Comparison of ENCODE assay signal across 26 mouse cellular contexts in genomic region chr15:100083882-100084281, GRCm38 (mm10). TPM values are rescaled to one million over a fixed set of nuclear protein-coding genes. Genes with fewer than 3 reads are reported as not detected.
DNase-seq lines count a peak whose midpoint lies in the region; ATAC-seq and TF ChIP-seq lines count a peak whose summit lies in the region.
"Had no signal": no experiment of that assay in that cellular context is flagged by ENCODE, and none has a peak within 500 bp of the region (broad histone marks: within the 10 kb centered on the region; RNA-seq: fewer than 3 reads in every experiment).

No protein-coding gene starts in this region.

- no peak for TF ChIP-seq EP300 in lung, postnatal 0 days (IDR thresholded peaks at IDR 0.05)

- 0 out of 2 replicates have a peak overlapping the region, but pooled peaks have one; percentile 10 for H3K27ac ChIP-seq in lung, postnatal 0 days (ENCODE audit: low read length)
- H3K27ac ChIP-seq in bone marrow, adult 2 months (ENCODE audit: control insufficient read depth, insufficient read depth, low read depth, low read length, poor library complexity) = peak overlapping the region; percentile 12; the same call in 1 of the 2 replicates
- H3K27ac ChIP-seq in intestine, embryonic 16.5 days (ENCODE audit: low read length) = no peak overlapping the region
- H3K27ac ChIP-seq in midbrain, embryonic 14.5 days (replicated peaks; ENCODE audit: low read depth, low read length) = no peak overlapping the region
- H3K27ac ChIP-seq: hindbrain, embryonic 12.5 days; layer of hippocampus, adult 2 months; limb, embryonic 13.5 days; midbrain, embryonic 13.5 days; neural tube, embryonic 13.5 days had no signal

- H3K4me1 ChIP-seq in lung, postnatal 0 days (ENCODE audit: insufficient read depth, low read depth, low read length) = peaks cover 17% of the 10 kb centered on the region
- H3K4me1 ChIP-seq in bone marrow, adult 2 months (ENCODE audit: control insufficient read depth, insufficient read depth, low read length) = peaks cover 7% of the 10 kb centered on the region
- H3K4me1 ChIP-seq in intestine, embryonic 16.5 days (ENCODE audit: control insufficient read depth, insufficient read depth, low read length) = peaks cover 17% of the 10 kb centered on the region
- peaks cover 15% of the 10 kb centered on the region for H3K4me1 ChIP-seq in midbrain, embryonic 14.5 days (ENCODE audit: control insufficient read depth, insufficient read depth, low read length)

- TF ChIP-seq CTCF in lung, postnatal 0 days (IDR thresholded peaks at IDR 0.05) = no peak
- no peak for TF ChIP-seq CTCF in bone marrow, adult 2 months (IDR thresholded peaks at IDR 0.05; ENCODE audit: control insufficient read depth, insufficient read depth, low read length)

- peak; percentile 18; the same call in 1 of the 2 replicates for ATAC-seq in lung, postnatal 0 days
- peak; percentile 54 for ATAC-seq in intestine, embryonic 16.5 days
- peak; percentile 67; the same call in 1 of the 2 replicates for ATAC-seq in monocyte, adult 5-6 weeks (replicated peaks; ENCODE audit: insufficient number of reproducible peaks, low FRiP score, low TSS enrichment, poor library complexity, severe bottlenecking)
- ATAC-seq in midbrain, embryonic 14.5 days (ENCODE audit: low FRiP score, low TSS enrichment) = no peak
- ATAC-seq: activated CD4-positive, CD25-positive, alpha-beta regulatory T cell, adult 4 months; forebrain, embryonic 16.5 days; midbrain, embryonic 13.5 days had no signal

- no peak overlapping the region for H3K4me2 ChIP-seq in lung, postnatal 0 days (replicated peaks; ENCODE audit: low read depth, low read length)
- no peak overlapping the region for H3K4me2 ChIP-seq in intestine, embryonic 16.5 days (ENCODE audit: low read depth, low read length)
- no peak overlapping the region for H3K4me2 ChIP-seq in midbrain, embryonic 14.5 days (ENCODE audit: low read length)
- H3K4me2 ChIP-seq: embryonic facial prominence, embryonic 15.5 days; hindbrain, embryonic 12.5 days; limb, embryonic 13.5 days; lung, embryonic 14.5 days; midbrain, embryonic 13.5 days; neural tube, embryonic 13.5 days had no signal

- 44% methylated on average over 6 of the region's 6 CpGs for WGBS in lung, postnatal 0 days
- whole genome bisulfite sequencing in bone marrow, adult 2 months = 32% methylated on average over 6 of the region's 6 CpGs
- 57% methylated on average over 6 of the region's 6 CpGs for WGBS in intestine, embryonic 16.5 days
- 88% methylated on average over 6 of the region's 6 CpGs for WGBS in midbrain, embryonic 14.5 days

- H3K27me3 ChIP-seq in lung, postnatal 0 days (replicated peaks; ENCODE audit: insufficient read depth, low read length) = no peaks in the 10 kb centered on the region
- H3K27me3 ChIP-seq in intestine, embryonic 16.5 days (replicated peaks; ENCODE audit: control insufficient read depth, insufficient read depth, low read length) = no peaks in the 10 kb centered on the region
- H3K27me3 ChIP-seq in midbrain, embryonic 14.5 days (ENCODE audit: control insufficient read depth, insufficient read depth, low read length) = no peaks in the 10 kb centered on the region
- H3K27me3 ChIP-seq: embryonic facial prominence, embryonic 15.5 days; hindbrain, embryonic 12.5 days; limb, embryonic 13.5 days; megakaryocyte, embryonic 14.5 days; midbrain, embryonic 13.5 days; neural tube, embryonic 13.5 days had no signal

- intact Hi-C loops in left cerebral cortex, postnatal 36 days (cut with DNase I) = loop anchor here (5.0 kb wide), 2 partner anchors 42 to 43 kb away; no protein-coding TSS in a partner anchor

- H3K36me3 ChIP-seq in lung, postnatal 0 days (ENCODE audit: insufficient read depth, low read length) = no peaks in the 10 kb centered on the region
- H3K36me3 ChIP-seq in intestine, embryonic 16.5 days (ENCODE audit: control insufficient read depth, insufficient read depth, low read length) = no peaks in the 10 kb centered on the region
- no peaks in the 10 kb centered on the region for H3K36me3 ChIP-seq in midbrain, embryonic 14.5 days (ENCODE audit: control insufficient read depth, insufficient read depth, low read length)
- H3K36me3 ChIP-seq: embryonic facial prominence, embryonic 15.5 days; hindbrain, embryonic 12.5 days; limb, embryonic 13.5 days; midbrain, embryonic 13.5 days; neural tube, embryonic 13.5 days had no signal

- H3K4me3 ChIP-seq in lung, postnatal 0 days (ENCODE audit: low read depth, low read length) = no peak overlapping the region
- no peak overlapping the region for H3K4me3 ChIP-seq in bone marrow, adult 2 months (replicated peaks; ENCODE audit: control insufficient read depth, low read depth, low read length)
- H3K4me3 ChIP-seq in intestine, embryonic 16.5 days (ENCODE audit: low read length) = no peak overlapping the region
- H3K4me3 ChIP-seq in midbrain, embryonic 14.5 days (replicated peaks; ENCODE audit: low read depth, low read length) = no peak overlapping the region
- H3K4me3 ChIP-seq: embryonic facial prominence, embryonic 15.5 days; hindbrain, embryonic 12.5 days; layer of hippocampus, adult 2 months; limb, embryonic 13.5 days; midbrain, embryonic 13.5 days; myocyte; neural tube, embryonic 13.5 days had no signal

- no peak overlapping the region for H3K9ac ChIP-seq in lung, postnatal 0 days (replicated peaks; ENCODE audit: low read depth)
- H3K9ac ChIP-seq in intestine, embryonic 16.5 days (ENCODE audit: low read depth, low read length) = no peak overlapping the region
- no peak overlapping the region for H3K9ac ChIP-seq in midbrain, embryonic 14.5 days (replicated peaks; ENCODE audit: low read length)
- H3K9ac ChIP-seq: embryonic facial prominence, embryonic 15.5 days; hindbrain, embryonic 12.5 days; limb, embryonic 13.5 days; lung, embryonic 14.5 days; midbrain, embryonic 13.5 days; neural tube, embryonic 13.5 days had no signal

- DNase-seq in lung, postnatal 0 days (ENCODE audit: low spot score) = peak; percentile 38
- no peak for DNase-seq in lung, postnatal 10 days
- DNase-seq in midbrain, embryonic 14.5 days = no peak
- no peak for DNase-seq in left cerebral cortex, postnatal 36 days (ENCODE audit: low spot score in 2 of 2)
- no peak for DNase-seq in right cerebral cortex, postnatal 25 days
- DNase-seq: adrenal gland, postnatal 10 days; cerebellum, adult 9-10 months; gastrocnemius, postnatal 25 days; kidney, adult 8-10 months; kidney, postnatal 14 days; layer of hippocampus, postnatal 36 days; lung, embryonic 14.5 days; right cerebral cortex, adult 18-20 months had no signal

- no peaks in the 10 kb centered on the region for H3K9me3 ChIP-seq in lung, postnatal 0 days (ENCODE audit: low read length)
- H3K9me3 ChIP-seq in intestine, embryonic 16.5 days (ENCODE audit: control insufficient read depth, low read length) = no peaks in the 10 kb centered on the region
- H3K9me3 ChIP-seq in midbrain, embryonic 14.5 days (ENCODE audit: control insufficient read depth, low read length) = no peaks in the 10 kb centered on the region
- H3K9me3 ChIP-seq: embryonic facial prominence, embryonic 15.5 days; hindbrain, embryonic 12.5 days; limb, embryonic 13.5 days; megakaryocyte, embryonic 14.5 days; midbrain, embryonic 13.5 days; neural tube, embryonic 13.5 days had no signal

- TF ChIP-seq POLR2A in bone marrow, adult 2 months (IDR thresholded peaks at IDR 0.05; ENCODE audit: borderline replicate concordance, control insufficient read depth, low read depth, low read length) = no peak

RNA-seq across cellular contexts. Expression of gene Dip2b, which starts 45.4 kb away (rescaled TPM):
- polyA plus RNA-seq in lung, postnatal 0 days (2015; fragmentation: Nextera tagmentation; extraction: Ambion mirVana) = 6.6 and 9.0 TPM in 2 replicates
- 3.3 and 7.1 TPM in 2 replicates for polyA plus RNA-seq in bone marrow, adult 2 months (2011; ENCODE audit: insufficient read depth, insufficient read length, low replicate concordance, missing spikeins)
- polyA plus RNA-seq in intestine, embryonic 16.5 days (2015; fragmentation: Nextera tagmentation; extraction: Ambion mirVana) = 5.6 and 6.3 TPM in 2 replicates
- total RNA-seq in monocyte, adult 5-6 weeks (2017) = 11.9 to 22.4 TPM (median 12.8 TPM) in 3 replicates
- polyA plus RNA-seq in midbrain, embryonic 14.5 days (2014; fragmentation: Nextera tagmentation; extraction: Ambion mirVana) = 30.1 and 31.1 TPM in 2 replicates
- 10 to 100 TPM; 64.8 to 68.3 TPM for total RNA-seq in left cerebral cortex, postnatal 36 days (2021)

Comparison
In these comparisons a context has a peak if more than half of its experiments do, and no peak if none do; other contexts are left out.
1. H3K27ac ChIP-seq: peak in lung, postnatal 0 days (single experiment) and bone marrow, adult 2 months (single experiment); none in intestine, embryonic 16.5 days (single experiment) and midbrain, embryonic 14.5 days (single experiment).